Mouse (Mus musculus): Measurements from ENCODE around the gene Myh10.

The Myh10 gene

DNA sequence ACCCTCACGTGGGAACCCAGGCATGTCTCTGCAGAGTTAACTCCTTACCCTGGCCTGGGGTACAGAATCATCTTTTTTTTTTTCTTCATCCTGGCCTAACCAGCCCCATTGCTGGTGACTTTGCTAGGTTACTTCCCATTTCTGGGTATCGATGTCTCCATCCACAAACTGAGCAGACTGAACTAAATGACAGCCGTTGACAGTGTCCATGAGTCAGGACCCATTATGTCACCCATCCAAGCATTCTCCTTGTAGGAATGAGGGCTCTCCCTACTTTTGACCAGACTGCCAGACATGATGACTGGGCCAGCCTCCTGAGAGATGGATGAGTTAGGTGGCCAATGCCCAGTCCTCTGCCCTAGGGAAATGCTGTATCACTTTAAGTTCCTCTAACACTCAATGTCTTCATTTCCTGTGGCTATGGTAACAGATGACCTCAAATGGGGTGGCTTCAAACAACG is 172.3 kb downstream of the Myh10 start:
- DNase-seq (ENCODE audit: low spot score), result no peak

DNA sequence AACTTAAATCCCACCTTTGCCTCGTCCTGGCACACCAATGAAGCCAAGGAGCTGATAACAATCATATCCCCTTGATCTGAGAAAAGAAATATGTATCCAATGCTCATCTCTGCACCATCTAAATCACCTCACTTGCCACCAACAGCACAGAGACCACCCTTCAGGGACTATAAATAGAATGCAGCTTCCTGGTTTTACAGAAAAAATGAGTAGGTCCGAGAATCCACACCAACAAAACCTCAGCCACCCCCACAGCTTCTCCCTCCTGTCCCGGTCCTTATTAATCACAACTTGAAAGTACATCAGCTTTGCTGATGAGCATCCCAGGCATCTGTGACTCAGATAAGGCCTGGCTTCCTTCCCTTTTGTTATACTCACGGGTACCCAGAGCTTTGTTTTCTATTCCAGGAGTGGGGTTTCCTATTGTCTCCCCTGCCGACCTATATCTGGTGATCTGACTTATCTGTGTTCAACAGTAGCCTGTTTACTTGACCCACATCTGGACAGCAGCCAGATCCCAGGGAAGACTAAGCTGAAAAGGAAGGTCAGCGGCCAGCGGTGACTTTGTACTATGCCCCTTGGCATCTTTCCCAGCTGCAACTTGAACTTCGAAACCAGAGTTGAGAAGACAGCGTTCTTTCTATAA is 173.3 kb downstream of the Myh10 start:
- DNase-seq (ENCODE audit: low spot score), result peak; percentile 79

Data from testis, postnatal 10 days (tissue).